Mouse (Mus musculus): Measurements from ENCODE around the gene Sipa1l3.

Gene Sipa1l3

DNA sequence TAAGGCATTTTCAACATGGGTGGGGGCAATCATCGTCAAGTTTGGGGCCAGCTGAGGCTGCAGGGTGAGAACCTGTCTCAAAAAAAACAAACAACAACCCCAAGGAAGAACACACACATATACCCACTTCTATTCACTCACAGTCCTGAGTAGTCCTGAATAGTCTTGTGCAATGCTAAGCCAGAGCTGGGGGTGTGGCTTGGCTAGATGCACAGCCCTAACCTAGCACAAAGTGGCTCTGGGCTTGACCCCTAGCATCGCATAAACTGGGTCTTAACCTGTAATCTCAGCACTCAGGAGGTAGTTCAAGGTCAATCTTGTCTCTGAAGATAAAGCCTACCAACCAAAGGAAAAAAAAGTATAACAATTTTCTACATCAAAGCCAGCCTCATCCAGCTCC is 101.5 kb downstream of the Sipa1l3 start:
- DNase-seq (ENCODE audit: extremely low spot score) = no peak

DNA sequence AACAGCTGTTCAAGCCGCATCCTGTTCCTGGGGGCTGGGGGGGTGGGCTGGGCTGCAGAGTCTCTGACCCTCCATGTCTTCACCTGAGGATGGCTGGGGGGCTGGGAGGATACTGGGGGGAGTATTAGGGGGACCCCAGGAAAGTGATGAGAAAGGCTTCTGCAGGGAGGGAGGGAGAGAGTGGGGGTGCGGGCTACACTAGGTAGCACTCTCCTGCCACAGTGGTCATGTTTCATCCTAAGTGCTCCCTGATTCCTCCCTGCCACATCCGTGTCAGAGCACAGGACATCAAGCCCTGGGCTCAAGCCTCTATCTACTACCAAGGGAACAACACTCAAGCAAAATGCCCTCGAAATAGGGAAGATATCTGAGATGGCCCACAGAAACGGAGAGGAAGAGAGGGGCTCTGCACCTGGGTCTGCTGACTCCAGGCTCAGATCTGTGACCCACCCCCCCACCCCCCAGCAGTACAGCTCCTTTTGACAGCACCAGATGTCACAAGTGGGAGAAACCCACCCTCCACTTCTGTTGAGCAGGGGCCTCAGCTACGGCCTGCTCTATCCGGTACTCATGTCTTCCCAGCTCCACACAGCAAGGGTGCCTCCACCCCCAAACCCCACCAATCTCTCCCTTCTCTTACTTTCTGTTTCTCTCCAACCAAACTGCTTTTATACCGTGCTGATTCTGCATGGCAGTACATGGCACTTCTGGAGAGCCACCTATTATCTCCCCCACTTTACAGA is 106.4 kb downstream of the Sipa1l3 start:
- DNase-seq (ENCODE audit: extremely low spot score) = no peak

DNA sequence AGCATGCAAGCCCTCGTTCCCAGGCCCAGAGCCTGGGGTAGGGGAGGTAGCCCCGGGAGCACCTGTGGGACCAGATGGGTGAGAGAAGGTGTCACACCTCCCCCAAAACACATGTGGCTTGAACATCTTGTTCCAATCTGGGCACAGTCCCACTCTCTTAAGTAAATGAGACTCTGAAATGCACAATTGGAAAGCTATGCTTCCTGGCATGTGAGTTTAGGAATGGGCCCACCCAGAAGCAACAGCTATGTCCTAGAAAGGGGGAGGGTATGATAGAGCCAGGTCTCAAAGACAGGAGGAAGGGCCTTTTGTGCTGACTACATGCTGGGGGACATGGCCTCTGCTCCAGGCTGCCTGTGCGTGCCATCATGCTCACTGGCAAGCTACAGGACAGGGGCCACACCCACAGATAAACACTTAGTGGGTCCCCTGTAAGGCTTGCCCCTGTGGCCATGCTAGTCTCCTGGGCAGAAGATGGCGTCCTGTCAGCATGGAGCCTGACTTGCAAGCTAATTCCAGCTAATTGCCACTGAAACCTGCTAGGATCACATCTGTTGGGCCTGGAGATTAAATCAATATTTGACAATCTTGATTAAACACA is 107.1 kb downstream of the Sipa1l3 start:
- DNase-seq (ENCODE audit: extremely low spot score) = peak; percentile 25

DNA sequence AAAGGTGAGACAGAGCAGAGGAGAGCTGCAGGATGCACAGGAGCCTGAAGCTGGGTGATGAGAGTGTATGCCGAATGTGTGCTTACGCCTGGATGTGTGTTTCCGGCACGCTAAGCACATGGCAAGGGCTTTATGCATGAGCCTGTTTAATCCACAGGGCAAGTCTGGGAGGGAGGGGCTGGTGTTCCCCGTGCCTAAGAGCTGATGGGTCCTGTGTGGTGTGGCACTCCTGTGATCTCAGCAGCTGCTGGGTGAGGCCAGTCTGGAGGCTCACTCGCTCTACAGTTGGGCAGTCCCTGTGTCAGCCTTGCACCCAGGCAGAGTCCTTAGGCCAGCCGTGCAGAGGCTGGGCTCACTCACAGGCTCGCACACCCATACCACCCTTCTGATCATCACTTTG is 108.0 kb downstream of the Sipa1l3 start:
- DNase-seq (ENCODE audit: extremely low spot score) = no peak

DNA sequence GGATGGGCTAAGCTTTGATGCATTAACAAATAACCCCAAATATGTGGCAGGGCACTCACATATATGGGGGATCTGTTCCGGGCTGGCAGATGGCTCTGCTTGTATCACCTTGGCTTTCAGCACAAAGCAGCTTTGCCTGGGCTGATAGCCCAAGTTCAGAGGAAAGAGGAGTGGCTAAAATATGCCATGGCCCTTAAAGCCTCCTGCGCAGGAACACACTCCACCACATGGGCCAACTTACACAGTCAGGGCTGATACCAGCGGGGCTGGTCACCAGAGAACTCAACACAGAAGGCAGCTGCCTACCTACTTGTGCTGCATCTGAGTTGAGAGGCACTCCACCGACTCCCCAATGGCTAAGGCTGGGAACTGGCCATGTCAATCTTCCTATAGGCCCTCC is 111.6 kb downstream of the Sipa1l3 start:
- DNase-seq (ENCODE audit: extremely low spot score) = no peak

DNA sequence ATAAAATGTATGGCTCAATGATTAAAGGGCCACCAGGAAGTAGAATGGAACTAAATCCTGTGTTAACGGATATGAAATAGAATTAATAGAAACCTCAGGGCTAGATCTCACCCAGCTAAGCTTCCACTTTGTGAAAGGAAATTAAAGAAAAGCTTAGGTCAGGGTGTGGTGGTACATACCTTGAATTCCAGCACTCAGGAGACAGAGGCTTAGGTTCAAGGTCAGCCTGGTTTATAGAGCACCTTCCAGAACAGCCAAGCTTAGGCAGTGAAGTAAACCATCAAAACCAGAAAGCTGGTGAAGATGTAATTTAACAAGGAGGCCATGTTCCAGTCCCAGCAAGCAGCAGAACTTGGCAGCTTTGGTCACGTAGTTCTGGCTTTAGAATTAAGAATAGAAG is 114.3 kb downstream of the Sipa1l3 start:
- DNase-seq (ENCODE audit: extremely low spot score) = no peak

DNA sequence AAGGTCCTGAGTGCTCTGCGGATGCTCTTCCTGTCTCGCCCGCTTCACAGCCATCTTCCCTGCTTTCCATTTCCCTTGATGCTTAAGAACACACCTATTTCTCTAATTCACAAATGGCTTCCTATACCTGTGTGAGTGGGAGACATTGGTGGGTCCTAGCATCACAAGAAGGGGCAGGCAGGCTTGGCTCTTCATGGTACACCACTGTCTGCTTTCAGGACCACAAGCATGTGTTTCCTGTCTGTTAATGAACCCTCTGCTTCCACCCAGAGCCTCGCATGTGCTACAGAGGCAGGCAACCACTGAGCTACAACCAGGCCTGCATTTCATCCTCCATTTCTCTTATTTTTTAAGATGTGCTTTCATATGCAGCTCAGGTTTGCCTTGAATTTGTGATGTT is 116.4 kb downstream of the Sipa1l3 start:
- no peak for DNase-seq (ENCODE audit: extremely low spot score)

DNA sequence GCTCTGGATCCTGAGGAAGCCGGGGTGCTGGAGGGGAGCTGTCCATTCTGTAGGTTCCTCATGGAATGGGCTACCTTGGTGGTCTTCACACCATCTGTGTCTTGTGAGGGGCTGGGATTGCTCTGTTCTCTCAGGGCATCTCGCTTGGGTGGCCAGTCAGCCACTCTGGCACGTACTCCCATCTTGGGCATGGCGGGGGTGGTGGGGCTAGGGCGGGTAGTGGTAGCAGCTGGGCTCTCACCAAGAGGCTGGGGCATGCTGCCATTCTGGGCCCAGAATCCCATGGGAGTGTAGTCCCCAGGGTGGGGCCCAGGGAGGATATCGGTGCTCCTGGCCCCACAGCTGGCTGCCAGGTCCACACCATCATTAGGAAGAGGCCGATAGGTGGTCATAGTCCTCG is 118.0 kb downstream of the Sipa1l3 start:
- no peak for DNase-seq (ENCODE audit: extremely low spot score)

DNA sequence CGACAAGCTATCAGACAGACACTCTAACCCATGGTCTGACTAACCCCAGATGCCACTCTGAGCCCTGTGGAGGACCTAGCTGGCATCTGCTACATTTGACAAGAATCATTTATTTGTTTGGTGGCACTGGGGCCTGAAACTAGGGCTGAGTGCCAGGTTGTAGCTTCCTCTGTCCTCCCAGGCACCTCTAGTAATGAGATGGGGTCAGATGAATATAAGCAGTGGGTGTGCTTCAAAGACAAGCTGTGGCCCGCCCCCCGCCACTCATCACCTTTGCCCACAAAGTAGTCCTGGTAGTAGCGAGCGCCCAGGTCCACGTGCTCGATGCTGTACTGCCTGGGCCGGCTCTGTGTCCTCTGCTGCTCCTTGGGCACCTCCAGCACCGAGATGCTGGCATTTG is 119.4 kb downstream of the Sipa1l3 start:
- DNase-seq (ENCODE audit: extremely low spot score) = no peak

DNA sequence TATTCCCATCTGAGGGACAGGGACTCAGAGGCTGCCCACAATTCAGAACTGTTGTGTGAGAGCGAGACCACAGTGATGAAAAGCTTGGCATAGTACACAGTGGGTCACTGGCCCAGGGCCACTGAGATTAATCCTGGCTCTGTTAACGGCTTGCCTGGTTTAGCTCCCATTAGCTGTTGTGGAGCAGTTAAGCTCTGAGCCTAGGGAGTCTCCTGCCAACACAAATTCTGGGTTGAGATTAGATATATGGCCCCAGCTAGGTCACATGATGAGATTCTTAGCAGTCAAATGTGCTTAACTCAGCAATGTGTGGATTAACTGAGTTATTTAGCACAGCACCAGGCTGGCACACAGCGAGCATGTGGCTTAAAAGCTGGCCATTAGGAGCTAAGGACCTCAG is 121.0 kb downstream of the Sipa1l3 start:
- no peak for DNase-seq (ENCODE audit: extremely low spot score)

DNA sequence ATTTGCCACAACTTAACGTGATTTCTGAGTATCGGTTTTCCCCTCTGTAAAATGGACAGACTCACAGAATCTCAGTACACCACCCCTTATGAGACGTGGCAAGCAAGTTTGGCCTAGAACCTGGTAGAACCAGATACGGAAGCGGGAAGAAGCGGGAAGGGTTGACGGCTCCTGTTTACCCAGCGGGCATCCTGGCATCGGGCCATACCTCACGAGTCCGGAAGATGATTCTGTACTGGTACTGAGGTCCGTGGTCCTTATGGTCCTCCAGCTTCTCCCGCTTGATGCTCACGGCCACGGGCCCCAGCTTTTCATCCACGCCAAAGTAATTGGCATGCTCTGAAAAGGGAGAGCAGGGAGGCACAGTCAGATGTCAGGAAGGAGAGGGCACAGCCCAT is 121.5 kb downstream of the Sipa1l3 start:
- no peak for DNase-seq (ENCODE audit: extremely low spot score)

DNA sequence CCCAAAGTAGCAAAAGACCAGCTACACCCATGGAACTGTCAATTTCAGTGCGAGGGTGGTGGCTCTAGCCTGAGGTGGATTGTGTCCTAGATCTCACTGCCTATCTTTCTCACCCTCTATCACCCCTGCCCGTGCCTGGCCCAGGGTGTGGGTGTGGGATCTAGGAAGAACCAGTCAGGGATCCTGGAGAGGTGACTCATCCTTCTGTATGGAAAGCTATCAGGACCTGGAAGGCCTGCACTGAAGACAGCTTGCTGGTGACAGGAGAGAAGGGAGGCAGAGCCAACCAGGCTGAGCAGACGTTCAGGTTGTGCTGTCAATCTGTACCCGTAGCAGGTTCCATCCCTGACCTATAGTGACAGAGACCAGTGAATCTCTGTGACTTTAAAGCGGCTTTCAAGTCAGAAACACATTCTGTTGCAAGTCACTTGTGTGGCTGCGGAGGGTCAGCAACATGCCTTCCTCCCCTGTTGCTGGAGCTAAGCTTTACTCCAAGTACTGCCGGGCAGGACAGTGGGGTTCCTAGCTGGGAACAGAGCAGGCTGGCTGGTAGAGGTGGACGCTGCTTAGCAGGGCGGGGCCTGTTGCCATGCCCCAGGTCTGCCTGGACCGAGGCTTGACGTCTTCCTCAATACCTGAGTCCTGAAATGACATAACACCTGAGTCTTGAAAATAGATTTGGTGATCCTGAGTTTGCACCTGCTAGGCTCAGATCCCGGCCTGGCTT is 122.1 kb downstream of the Sipa1l3 start:
- no peak for DNase-seq (ENCODE audit: extremely low spot score)

DNA sequence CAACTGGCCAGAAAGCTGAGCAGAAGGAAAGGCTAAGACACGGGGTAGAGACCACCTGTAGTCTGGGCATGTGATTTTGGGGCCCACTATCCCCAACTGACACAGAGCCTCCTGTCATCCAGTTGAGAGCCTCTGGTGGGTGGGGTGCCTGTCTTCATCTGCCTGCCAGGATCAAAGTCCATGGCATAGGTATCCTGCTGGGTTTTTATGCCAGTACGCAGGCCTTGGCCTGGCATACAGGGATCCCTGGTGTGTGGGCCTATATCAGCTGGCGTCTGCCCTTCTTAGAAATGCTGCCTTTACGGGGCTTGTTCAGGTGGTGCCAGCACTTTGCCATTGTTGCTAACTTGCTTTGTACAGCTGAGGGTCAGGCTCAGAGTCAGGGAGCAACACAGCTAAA is 123.3 kb downstream of the Sipa1l3 start:
- DNase-seq (ENCODE audit: extremely low spot score) = no peak

DNA sequence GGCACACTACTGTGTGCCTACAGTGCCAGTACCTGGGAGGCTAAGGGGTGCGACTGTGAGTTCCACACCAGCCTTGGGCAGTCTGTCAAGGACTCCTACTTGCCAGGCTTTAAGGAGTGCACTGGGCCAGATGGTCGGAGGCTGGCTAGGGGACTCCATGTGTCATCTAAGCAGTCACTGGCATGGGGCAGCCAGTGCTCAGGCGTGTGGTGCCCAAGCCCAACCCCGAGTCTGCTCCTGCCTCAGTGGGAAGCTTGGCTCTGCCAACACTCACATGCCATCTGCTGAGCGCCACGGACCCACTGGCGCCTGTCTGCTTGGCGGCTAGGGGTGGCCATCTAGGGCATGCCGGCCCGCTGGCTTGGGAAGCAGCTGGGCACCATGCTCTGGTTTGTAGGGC is 125.1 kb downstream of the Sipa1l3 start:
- DNase-seq (ENCODE audit: extremely low spot score) = no peak

DNA sequence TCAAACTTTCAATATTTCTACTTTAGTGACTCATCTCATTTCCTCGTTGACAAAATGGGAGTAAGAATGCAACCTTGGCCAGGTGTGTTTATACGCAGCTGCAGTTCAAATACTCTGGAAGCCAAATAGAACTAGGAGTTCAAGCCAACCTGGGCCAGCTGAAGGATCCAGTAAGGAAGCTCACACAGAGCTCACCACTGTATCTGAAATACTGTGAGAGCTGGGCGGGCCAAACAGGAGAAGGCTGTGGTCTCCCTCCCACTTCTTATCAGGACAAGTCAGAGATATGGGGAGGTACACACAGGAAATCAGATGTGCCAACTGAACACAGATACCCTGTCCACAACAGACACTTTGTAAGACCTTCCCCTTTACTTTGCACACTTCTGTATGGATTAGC is 125.6 kb downstream of the Sipa1l3 start:
- DNase-seq (ENCODE audit: extremely low spot score) = no peak

DNA sequence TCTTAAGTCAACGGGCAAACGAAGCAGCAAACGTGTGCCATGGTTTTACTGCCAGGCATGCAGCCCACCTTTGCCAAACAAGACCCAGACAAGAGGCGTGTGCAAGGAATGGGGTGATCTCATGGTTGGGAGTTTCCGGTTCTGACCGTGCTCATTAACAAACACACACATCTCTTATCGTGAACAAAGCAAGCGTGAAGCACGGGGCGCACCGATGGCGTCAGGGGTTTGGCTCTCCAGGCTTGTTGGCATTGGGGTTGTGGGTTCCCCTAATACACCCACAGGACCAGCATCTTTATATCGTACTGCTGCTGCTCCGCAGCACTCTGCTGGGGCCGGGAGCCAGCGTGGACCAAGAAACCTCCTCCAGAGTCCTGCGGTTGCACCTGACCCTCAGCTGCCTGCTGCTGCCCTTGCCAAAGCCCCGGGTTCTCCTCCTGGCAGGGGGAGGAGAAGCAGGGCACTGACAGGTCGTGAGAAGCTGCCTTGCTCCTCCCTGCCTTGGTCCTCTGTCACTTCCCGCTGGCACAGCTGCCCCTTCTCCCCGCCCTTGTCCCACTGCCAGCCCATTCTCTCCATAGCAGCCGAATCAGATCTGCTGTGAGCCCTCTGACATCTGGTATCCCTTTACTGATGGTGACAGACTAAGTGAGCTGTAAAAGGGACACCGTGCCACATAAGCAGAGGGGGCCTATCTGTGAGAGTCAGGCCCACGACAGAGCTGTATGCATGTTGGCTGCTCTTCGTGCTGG is 126.5 kb downstream of the Sipa1l3 start:
- DNase-seq (ENCODE audit: extremely low spot score) = no peak

DNA sequence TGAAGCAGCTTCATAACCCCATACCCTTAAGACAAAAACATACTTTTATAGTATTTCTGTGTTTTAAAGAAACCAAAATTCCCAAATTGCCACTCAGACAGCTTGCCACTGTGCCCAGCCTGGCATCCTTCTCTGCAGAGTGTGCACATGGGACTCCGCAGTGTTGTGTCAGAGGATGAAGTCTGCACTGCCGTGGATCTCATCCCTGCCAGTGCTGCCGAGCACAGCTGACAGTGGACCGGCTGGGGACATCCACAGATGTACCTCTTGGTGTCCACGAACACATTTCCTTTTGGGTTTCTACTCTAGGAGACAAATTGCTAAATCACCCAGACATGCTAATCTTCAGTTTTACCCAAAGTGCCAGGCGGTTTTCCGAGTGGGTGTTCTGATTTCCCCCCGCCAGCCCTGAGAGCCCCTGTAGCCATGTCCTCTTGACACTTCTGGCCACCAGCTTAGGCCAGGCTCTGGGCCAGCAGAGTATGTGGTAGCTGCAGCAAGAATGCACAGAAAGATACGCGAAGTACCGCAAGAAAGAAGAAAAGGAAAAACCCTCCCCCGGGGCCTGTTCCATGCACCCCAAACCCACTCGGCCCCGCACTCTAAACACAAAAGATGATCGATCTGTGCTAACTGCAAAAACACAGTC is 127.2 kb downstream of the Sipa1l3 start:
- no peak for DNase-seq (ENCODE audit: extremely low spot score)

DNA sequence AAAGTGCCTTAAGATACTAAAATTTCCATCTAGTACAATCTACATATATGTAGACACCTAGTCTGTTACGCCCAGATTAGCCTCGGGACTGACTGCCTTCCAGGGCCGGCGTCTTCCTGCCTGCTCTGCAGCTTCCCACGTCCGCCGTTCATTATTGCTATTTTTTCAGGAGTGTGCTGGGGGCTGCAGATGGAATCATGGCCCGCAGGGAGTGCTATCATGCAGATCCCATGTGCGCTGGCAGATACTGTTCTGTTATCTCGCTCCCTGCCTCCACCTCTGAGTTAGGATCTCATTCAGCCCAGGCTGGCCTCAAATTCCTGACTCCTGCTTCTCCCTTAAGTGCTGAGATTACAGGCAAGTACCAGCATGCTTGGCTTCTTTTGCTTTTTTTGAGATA is 128.2 kb downstream of the Sipa1l3 start:
- DNase-seq (ENCODE audit: extremely low spot score) = no peak

DNA sequence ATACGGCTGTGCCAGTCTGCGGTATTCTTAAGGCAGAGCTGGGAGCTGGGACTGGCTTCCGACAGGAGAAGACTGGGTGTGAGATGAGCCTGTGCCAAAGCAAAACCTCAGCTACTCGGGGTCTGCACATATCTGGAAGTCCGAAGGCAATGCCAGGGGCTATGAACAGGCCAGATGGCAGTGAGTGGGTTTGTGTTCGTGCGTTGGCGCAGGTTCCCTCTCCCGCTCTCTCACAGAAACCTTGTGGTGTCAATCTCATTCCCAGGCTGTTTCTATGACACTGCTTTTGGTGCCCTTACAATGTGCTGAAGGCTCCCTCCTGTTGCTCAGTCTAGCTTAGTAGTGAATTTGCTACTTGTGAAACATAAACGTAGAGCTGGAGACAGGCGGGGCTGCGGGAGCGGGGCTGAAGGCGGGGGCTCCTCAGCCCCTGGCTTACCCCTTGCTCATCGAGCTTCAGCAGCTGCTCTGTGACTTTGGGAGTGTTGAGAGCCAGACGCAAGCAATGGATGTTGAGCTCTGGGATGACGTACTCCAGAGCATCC is 130.8 kb downstream of the Sipa1l3 start:
- no peak for DNase-seq (ENCODE audit: extremely low spot score)

DNA sequence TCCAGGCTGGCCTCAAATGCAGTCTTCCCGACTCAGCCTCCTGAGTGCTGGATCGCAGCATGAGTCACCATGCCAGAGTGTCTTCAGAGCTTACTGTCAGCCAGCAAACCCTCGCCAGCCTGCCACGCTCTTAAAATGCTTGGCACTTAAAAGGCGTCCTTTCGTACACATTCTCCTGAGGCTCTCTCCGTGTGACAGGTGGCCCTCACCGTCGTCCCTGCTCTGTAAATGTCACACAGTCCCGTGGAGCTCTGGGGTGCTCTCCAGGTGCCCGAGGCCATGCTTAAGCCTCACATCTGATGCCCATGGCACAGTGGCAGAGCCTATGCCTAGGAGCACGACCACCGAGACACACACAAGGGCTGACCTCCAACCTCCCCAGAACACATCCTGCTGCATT is 132.1 kb downstream of the Sipa1l3 start:
- no peak for DNase-seq (ENCODE audit: extremely low spot score)

DNA sequence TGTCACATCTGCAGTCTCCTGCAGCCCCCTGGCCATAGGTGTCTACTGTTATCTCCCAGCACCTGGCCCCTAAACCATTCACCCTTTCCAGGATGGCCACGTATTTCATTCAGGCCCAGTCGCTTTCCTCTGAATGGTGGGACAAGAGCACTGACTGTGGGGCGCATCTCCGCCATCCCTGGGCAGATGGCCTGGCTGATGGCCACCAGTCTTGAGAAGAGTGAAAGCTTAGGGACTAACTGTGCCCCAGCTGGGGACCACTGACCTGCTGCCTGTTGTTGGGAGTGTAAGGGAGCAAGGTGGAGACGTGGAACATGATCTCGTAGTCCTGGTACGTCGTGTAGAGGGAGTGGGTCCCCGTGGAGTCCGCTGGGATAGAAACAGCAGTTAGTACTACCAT is 132.7 kb downstream of the Sipa1l3 start:
- DNase-seq (ENCODE audit: extremely low spot score) = no peak

DNA sequence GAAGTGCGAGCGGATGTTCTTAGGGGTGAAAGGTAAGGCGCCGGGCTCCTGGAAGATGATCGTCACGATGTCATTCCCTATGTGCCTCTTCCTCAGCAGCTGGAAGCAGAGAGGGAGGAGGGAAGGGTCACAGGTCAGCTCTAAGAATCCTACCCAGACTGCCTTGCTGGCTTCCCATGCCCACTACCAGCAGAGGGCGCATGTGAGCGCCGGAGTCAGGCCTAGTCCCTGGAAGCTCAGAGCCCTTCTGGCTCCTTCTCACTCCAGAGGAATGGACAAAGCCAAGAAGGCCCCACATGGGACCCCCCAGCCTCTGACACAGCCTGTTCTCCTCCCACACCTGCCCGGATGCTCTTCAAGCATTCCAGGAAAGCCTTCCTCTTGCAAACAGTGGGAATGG is 135.2 kb downstream of the Sipa1l3 start:
- peak; percentile 90 for DNase-seq (ENCODE audit: extremely low spot score)

All from embryo, embryonic 9.5 days (tissue).